Mouse (Mus musculus) hindbrain, embryonic 11.5 days (tissue): ENCODE measurements at regions not wholly inside any gene's neighbourhood (a gene's known extent, or its start where the extent isn't known, plus 50 kb on each side); places are given as distances from the start of the nearest gene placed in this dataset.

Source experiments
- ATAC-seq: fragments of 200-750 bp; cut with Nextera tagmentation; 2 replicates; pipeline ENCODE4 v1.8.0; 2017; ENCODE audit warnings: mild to moderate bottlenecking, moderate TSS enrichment, moderate library complexity; ENCODE audit not compliant: low FRiP score
- DNase-seq: peaks from one replicate; pipeline ENCODE4 v3.0.0-alpha.2; 2015; ENCODE audit warnings: low spot score
- H3K27ac ChIP-seq: fragments of 300-500 bp; sonication (generic); 2 replicates; pipeline ENCODE4 v1.5.1; 2014; ENCODE audit warnings: mild to moderate bottlenecking, low read depth, low read length
- H3K27me3 ChIP-seq: fragments of 300-500 bp; sonication (generic); 2 replicates; pipeline ENCODE4 v1.6.1; 2014; ENCODE audit warnings: mild to moderate bottlenecking, low read length, moderate library complexity, mixed read lengths; ENCODE audit not compliant: control insufficient read depth, insufficient read depth
- H3K36me3 ChIP-seq: fragments of 300-500 bp; sonication (generic); 2 replicates; pipeline ENCODE4 v1.6.1; 2014; ENCODE audit warnings: mild to moderate bottlenecking, low read length, moderate library complexity, mixed read lengths; ENCODE audit not compliant: control insufficient read depth, insufficient read depth
- H3K4me1 ChIP-seq: fragments of 300-500 bp; sonication (generic); replicated peaks from 2 replicates; pipeline ENCODE4 v1.6.1; 2014; ENCODE audit warnings: low read length, mixed read lengths; ENCODE audit not compliant: control insufficient read depth, insufficient read depth
- H3K4me2 ChIP-seq: fragments of 300-500 bp; sonication (generic); replicated peaks from 2 replicates; pipeline ENCODE4 v1.6.1; 2014; ENCODE audit warnings: mild to moderate bottlenecking, low read depth, low read length
- H3K4me3 ChIP-seq: fragments of 300-500 bp; sonication (generic); 2 replicates; pipeline ENCODE4 v1.5.1; 2014; ENCODE audit warnings: low read depth, low read length
- H3K9ac ChIP-seq: fragments of 300-500 bp; sonication (generic); 2 replicates; pipeline ENCODE4 v1.6.1; 2014; ENCODE audit warnings: low read depth, low read length
- H3K9me3 ChIP-seq: fragments of 300-500 bp; sonication (generic); 2 replicates; pipeline ENCODE4 v1.6.1; 2016; ENCODE audit warnings: low read length; ENCODE audit not compliant: control insufficient read depth
- WGBS: fragments of 180-500 bp; shearing (Covaris S2); extraction: QIAGEN DNeasy Blood & Tissue Kit; methylation state at CpG from one replicate; pipeline ENCODE4 v1.1.7; 2014; 5-methylcytosine and 5-hydroxymethylcytosine counted together

DNA sequence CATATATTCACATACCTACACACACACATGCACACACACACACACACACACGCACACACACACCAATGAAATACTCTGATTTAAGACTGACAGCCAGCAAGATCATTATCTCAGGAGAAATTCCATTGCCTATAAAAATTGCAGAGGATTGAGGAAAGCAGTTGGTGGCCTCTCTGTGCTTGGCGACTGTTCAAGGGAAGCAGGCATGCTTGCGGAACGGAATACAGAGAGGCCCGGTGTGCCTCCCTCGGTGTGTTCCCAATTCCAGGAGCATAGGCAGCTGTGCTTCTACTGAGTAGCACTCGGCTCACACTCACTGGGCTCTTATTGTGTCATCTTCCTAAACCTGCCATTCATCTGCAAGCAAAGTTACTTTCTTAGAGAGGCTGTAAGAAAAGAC is 310.3 kb upstream of the Mki67 start:
- WGBS, result 70% methylated on average over 7 of the region's 7 CpGs
- no peak overlapping the region for H3K9ac ChIP-seq
- H3K4me3 ChIP-seq, result no peak overlapping the region
- H3K27me3 ChIP-seq, result no peaks in the 10 kb centered on the region
- H3K36me3 ChIP-seq, result no peaks in the 10 kb centered on the region
- no peak overlapping the region for H3K27ac ChIP-seq
- no peaks in the 10 kb centered on the region for H3K4me1 ChIP-seq
- ATAC-seq (no peak), DNase-seq (no peak)
- no peaks in the 10 kb centered on the region for H3K9me3 ChIP-seq
- no peak overlapping the region for H3K4me2 ChIP-seq

DNA sequence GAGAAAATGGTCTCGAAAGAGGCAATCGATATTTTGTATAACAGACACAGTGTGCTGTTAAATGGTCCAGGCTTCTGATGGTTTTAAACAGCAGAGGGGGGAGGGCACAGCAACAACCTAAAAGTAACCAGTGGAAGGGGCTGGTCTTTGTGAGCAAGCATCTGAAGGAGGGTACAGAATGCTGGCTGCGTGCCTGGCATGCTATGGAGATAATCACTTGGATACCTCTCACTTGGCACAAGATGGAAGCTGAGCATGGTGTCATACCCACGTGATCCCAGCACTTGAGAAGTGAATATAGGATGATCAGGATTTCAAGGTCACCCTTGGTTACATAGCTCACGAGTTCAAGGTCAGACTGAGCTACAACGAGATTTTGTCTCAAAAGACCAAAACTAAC is 315.9 kb upstream of the Mki67 start:
- H3K27ac ChIP-seq, result no peak overlapping the region
- H3K27me3 ChIP-seq, result no peaks in the 10 kb centered on the region
- 90% methylated on average over 6 of the region's 6 CpGs for WGBS
- H3K36me3 ChIP-seq, result no peaks in the 10 kb centered on the region
- no peaks in the 10 kb centered on the region for H3K4me1 ChIP-seq
- ATAC-seq (no peak), DNase-seq (no peak)
- H3K9me3 ChIP-seq, result no peaks in the 10 kb centered on the region
- no peak overlapping the region for H3K4me2 ChIP-seq
- H3K9ac ChIP-seq, result no peak overlapping the region
- H3K4me3 ChIP-seq, result no peak overlapping the region

DNA sequence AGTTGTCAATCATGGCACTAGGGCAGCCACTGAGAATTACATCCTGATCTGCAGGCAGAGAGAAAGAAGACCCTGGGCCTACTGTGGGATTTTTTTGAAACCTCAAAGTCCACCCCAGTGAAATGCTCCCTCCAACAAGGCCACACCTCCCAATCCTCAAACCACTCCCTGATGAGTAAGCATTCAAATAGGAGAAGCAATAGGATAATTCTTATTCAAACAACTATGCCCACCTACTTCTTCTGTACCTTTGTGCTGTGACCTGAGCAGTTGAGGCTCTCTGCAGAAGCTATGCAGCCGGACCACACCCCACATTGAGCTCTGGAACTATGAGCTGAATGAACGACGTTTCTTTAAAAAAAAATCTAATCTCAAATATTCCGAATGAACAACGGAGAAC is 317.4 kb upstream of the Mki67 start:
- no peaks in the 10 kb centered on the region for H3K36me3 ChIP-seq
- no peak overlapping the region for H3K4me3 ChIP-seq
- H3K27ac ChIP-seq, result no peak overlapping the region
- no peak overlapping the region for H3K4me2 ChIP-seq
- no peak overlapping the region for H3K9ac ChIP-seq
- ATAC-seq (no peak), DNase-seq (no peak)
- no peaks in the 10 kb centered on the region for H3K9me3 ChIP-seq
- WGBS, result 83% methylated on average over 5 of the region's 5 CpGs
- H3K4me1 ChIP-seq, result no peaks in the 10 kb centered on the region
- H3K27me3 ChIP-seq, result no peaks in the 10 kb centered on the region

DNA sequence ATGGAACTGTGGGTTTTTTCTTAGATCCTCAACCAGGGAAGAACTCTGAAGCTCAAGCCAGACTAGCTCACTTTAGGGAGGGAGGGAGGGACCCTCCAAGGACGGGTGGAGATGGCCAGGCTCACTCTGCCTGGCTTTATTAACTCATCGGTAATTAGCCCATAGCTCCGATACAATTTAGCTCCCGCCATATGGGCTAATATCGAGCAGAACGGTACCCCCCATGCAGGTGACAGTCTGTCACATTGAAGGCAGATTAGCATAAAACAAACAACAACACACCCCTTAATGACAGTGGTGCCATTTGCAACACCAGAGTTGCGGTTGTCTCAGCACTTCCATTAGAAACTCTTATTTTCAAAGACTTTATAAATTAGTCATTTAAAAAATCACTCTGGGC is 319.6 kb upstream of the Mki67 start:
- H3K4me2 ChIP-seq, result no peak overlapping the region
- H3K9me3 ChIP-seq, result no peaks in the 10 kb centered on the region
- no peak overlapping the region for H3K27ac ChIP-seq
- no peak for ATAC-seq
- no peaks in the 10 kb centered on the region for H3K4me1 ChIP-seq
- DNase-seq, result no peak
- no peaks in the 10 kb centered on the region for H3K36me3 ChIP-seq
- no peak overlapping the region for H3K4me3 ChIP-seq
- H3K27me3 ChIP-seq, result no peaks in the 10 kb centered on the region
- H3K9ac ChIP-seq, result no peak overlapping the region
- 78% methylated on average over 7 of the region's 7 CpGs for WGBS

DNA sequence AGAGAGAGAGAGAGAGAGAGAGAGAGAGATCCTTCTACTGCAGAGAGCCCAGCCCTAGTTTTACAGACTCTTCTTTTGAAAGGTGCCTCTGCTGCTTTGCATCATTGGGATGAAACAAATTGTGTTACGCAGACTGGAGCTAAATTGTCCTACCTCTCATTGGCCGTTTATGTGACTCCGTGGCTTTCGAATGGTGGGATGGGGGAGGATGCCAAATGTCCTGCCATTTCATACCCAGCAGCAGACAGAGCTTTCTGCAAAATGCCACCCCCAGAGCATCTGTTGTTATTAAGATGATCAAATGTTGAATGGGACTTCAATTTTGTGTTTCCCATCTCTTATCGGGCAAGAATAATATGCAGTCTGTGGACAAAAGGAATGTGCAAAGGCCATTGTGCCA is 321.9 kb upstream of the Mki67 start:
- WGBS, result 73% methylated on average over 5 of the region's 5 CpGs
- Histone ChIP-seq H3K27me3 (no peaks in the 10 kb centered on the region), H3K4me2 (no peak overlapping the region), H3K4me1 (no peaks in the 10 kb centered on the region), H3K9ac (no peak overlapping the region), H3K4me3 (no peak overlapping the region), H3K36me3 (no peaks in the 10 kb centered on the region), H3K9me3 (no peaks in the 10 kb centered on the region), H3K27ac (no peak overlapping the region)
- ATAC-seq (no peak), DNase-seq (no peak)

DNA sequence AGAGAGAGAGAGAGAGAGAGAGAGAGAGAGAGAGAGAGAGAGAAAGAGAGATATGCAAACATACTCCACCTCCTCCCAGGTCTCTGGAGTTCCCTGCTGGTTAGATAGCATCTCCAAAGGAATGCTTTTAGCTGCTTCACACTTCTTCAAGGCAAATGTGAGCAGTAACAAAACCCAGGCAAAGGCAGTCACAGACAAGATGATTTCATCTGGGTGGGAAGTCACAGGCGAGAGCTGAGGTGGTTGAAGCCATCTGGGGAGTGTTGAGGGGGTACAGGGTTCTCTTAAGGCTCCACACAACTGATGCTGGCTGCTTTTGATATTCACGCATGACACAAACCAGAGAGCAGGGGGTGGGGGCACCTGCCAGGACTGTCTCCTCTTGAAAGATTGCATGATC is 322.7 kb upstream of the Mki67 start:
- Histone ChIP-seq H3K4me3 (no peak overlapping the region), H3K27me3 (no peaks in the 10 kb centered on the region), H3K9me3 (no peaks in the 10 kb centered on the region), H3K9ac (no peak overlapping the region), H3K27ac (no peak overlapping the region), H3K36me3 (no peaks in the 10 kb centered on the region), H3K4me2 (no peak overlapping the region), H3K4me1 (no peaks in the 10 kb centered on the region)
- ATAC-seq (no peak), DNase-seq (no peak)
- WGBS, result 54% methylated on average over 2 of the region's 2 CpGs

DNA sequence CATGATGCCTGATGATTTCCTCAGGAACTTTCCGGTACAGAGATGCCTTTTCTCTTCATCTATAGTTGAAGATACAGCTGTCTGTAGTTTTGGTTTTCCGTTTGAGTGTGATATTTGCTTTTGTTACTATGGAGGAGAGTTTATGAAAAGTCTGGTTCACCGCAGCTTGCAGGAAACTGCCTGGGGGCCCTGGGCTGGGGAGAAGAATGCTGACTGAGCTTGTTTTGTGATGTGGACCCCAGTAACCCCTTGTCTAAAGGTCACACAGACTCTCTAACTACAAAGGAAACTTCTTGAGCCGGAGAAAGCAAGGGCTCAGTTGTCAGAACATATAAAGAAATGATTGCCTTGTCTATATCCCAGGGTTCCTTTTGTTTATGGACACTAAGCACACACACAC is 325.8 kb upstream of the Mki67 start:
- Histone ChIP-seq H3K36me3 (no peaks in the 10 kb centered on the region), H3K4me2 (no peak overlapping the region), H3K4me1 (peaks cover 5% of the 10 kb centered on the region), H3K27me3 (no peaks in the 10 kb centered on the region), H3K9ac (no peak overlapping the region), H3K4me3 (no peak overlapping the region), H3K27ac (no peak overlapping the region), H3K9me3 (no peaks in the 10 kb centered on the region)
- DNase-seq (no peak), ATAC-seq (no peak)
- 52% methylated on average over 4 of the region's 4 CpGs for WGBS

DNA sequence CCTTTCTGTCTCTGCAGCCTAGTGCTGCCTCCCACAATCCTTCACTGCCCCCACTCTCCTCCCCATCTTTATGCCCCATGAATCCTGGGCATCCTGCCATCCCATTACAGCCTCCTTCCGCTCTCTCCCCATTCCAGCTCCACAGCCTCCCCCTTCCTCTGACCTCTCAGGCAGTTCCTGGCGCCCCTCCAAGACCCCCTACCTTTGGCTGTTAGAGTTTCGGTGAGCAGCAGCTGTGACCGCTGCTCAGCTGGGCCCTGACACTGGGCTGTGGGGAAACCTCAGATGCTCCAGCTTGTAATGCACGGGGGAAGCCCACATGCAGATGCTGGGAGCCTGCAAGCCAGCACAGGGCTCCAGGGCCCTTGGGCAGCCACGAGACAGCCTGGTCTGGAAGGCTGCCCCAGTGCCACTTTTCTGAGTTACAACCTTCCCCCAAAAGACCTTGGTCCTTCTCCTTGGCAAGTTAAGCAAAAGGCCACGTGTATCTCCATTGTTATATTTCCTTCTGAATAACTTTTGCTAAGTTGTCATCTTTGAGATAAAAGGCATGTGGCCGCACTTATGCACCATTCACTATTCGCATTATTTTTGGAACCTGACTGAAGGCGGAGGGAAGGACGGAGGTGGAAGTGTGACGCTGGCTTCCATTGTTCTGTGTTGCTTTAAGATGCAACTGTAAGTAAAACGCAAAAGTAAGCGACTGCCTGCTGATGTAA is 330.6 kb upstream of the Mki67 start:
- WGBS, result 22% methylated on average over 14 of the region's 14 CpGs
- Histone ChIP-seq H3K27ac (peak overlapping the region; percentile 73), H3K9me3 (no peaks in the 10 kb centered on the region), H3K4me1 (peaks cover 12% of the 10 kb centered on the region), H3K36me3 (no peaks in the 10 kb centered on the region), H3K4me2 (no peak overlapping the region), H3K4me3 (no peak overlapping the region), H3K9ac (no peak overlapping the region), H3K27me3 (no peaks in the 10 kb centered on the region)
- peak; percentile 82 for ATAC-seq
- peak; percentile 57 for DNase-seq

DNA sequence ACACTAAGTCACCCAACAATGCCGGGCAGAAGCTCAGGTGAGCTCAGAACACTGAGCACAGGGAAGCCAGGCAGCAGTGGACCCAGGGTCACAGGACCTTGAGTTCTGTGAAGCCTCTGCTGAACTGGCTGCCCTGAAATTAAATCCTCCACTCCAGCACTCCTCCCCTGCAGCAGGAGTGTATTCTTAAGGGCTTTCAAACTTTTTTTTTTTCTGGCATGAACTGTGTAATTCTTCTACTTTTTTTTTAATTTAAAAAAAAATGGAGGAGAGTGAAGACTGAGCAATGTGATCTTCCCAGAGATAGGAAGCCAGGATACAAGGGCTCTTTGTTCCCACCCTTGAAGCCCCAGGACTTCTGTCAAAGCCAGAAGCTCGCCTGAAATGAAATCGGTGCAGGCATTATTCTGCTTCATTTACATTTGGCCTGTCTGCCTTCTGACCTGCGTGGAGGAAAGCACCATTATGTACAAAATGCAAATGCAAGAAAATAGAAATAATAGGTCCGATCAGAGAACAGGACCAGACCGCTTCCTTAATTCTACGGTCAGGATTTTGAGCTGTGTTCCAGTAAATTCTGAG is 331.3 kb upstream of the Mki67 start:
- Histone ChIP-seq H3K27me3 (no peaks in the 10 kb centered on the region), H3K36me3 (no peaks in the 10 kb centered on the region), H3K27ac (peak overlapping the region; percentile 73), H3K4me3 (no peak overlapping the region), H3K9ac (no peak overlapping the region), H3K9me3 (no peaks in the 10 kb centered on the region), H3K4me1 (peaks cover 12% of the 10 kb centered on the region), H3K4me2 (no peak overlapping the region)
- DNase-seq, result peak; percentile 55
- 13% methylated on average over 7 of the region's 7 CpGs for WGBS
- peak; percentile 76 for ATAC-seq
